Mouse (Mus musculus) cerebellum, postnatal 14 days (tissue): ENCODE data around the gene Spin2g.
"Not testable (repeated sequence)": the region's sequence is repeated elsewhere in the genome, so short reads cannot be mapped to it uniquely, and the experiment has no call there.

Experiments
- DNase-seq, 2 experiments: peaks; one replicate each; pipeline ENCODE4 v3.0.0; 2021; ENCODE audit warnings: mixed read lengths in 2 of 2

The Spin2g gene

GRCm38 (mm10) chrX:34238633-34239032, at the start of gene Spin2g:
Spin2g (minus strand) TSS chrX:34238733.
- DNase-seq: not testable (repeated sequence)
